Mouse (Mus musculus) brain, adult 10 weeks (tissue): ENCODE measurements around the gene Gga3. TPM values are rescaled to one million over a fixed set of nuclear protein-coding genes. Genes with fewer than 3 reads are reported as not detected.

ENCODE experiments used
- polyA plus RNA-seq: library from polyadenylated mRNA; stranded (reverse); fragments of 350-450 nt; fragmentation: Illumina TruSeq; extraction: RNeasy Lipid Tissue Mini Kit (QIAGEN cat#74804); gene quantifications from one replicate; pipeline ENCODE4 v1.2.3, GENCODE M21; 2015; ENCODE audit warnings: low read depth, low replicate concordance

Gga3 gene
- 44.8 TPM for polyA plus RNA-seq

DNA sequence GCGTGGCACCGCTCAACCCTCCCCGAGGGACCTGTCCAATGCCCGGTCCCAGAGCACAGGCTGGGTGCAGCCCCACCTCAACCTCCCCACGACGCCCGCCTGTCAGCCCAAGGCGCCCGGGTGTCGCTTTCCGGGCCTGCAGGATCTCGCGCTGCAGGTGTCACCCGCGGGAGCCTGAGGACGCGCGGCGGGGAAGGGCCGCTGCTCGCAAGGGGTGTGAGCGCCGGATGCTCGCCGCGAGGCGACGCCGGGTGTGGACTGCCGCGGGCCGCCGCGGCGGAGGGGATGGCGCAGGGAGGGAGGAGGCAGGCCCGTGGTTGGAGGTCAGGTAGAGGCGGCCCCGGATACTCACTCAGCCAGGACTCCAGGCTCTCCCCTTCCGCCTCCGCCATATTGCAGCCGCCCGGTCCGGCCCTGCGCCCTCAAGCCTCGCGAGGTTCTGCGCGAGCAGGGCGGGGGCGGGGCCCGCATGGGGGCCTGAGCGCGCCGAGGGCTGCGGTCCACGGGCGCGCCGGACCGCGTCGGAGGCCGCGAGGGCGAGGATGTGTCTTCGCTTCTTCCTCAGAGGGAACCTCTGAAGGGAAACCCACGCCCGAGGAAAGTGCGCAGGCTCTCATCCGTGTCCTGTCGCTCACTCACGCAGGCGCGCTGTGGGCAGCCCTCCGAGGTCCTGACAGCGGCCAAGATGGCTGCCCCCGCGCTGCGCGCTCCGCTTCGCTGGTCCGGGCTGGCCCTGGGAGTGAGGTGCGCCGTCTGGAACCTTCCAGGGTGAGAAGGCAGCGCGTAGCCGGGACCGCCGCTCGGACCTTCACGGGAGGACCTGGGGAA is at the start of gene Gga3, which contains the start of gene Mrps7:
Gga3 (minus strand) TSS at position 576 of the 828 bp plus-strand sequence.
Mrps7 (plus strand) TSS at position 450 of the 828 bp plus-strand sequence.

GRCm38 (mm10) chr11:115627705-115628464 is 24.0 kb upstream of the Gga3 start, which contains the start of gene Slc25a19:
TSS of gene Slc25a19 (minus strand) at chr11:115628295.

DNA sequence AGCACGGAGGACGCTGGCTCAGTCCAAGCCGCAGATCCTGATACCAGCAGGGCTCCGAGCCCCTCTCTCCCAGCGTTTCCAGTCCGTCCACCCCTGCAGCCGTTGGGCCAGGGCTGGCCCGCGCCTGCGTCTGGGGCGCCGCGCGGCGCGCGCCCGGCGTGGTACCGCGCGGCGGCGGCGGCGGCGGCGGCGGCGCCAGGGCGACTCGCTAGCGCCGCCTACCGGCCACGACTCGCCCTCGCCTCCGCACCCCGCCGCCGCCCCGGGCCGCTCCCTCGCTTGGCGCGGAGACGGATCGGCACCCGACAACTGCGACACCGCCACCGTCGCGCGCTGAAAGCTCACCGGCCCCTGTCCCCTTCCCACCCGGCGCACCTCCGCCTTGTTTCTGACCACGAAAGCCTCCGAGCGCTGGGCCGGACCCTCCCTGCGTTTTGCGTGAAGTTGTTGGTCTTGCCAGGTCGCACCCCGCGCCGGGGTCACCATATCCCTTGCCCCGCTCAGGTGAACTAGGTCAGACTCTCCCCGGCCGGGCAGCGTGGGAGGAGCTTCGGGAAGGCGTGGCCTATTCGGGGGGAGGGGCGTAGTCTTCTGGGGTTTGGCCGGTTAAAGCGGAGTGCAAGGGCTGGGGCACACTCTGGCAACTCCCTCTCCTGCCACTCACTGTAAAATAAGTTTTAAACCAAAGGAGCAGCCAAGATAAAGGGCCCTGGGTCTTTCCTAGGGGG is 8.7 kb upstream of the Gga3 start, which contains the start of gene Mif4gd:
Mif4gd (minus strand) TSS at position 560 of the 728 bp plus-strand sequence.

DNA sequence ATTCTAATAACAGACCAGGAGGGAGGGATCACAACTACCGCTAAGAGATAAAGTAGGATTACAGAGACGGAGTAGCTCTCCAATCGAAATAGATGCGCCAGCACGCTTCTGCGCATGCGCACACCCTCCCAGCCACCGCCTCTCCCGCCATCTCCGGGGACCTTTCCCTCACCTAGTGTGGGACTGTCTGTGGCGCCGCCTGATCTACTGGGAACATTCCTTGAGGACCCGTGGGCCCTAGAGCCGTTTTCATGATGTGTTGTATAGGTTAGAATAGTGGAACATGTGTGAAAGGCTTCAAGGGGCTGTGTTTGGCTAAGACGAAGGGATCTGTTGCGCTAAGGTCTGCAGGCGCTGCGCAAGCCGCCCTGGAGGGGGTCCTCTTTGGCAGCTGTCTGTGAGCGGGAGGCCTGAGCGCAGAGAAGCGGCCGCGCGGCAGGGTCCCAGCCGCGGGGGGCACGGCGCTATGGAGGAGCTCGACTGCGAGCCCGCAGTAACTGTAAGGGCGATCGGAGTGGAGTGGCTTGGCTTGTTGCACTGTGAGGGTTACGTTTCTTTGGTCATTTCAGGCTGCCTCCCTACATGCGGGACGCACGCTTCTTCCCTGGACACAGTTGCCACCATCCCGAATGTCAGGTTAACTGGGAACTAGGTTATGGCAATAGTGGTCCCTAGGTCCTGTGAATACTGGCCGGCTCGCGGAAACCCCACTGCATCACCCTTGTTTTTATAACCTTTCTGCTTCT is 39.6 kb downstream of the Gga3 start, which contains the start of gene Nup85:
Nup85 (plus strand) TSS at position 371 of the 746 bp plus-strand sequence.

DNA sequence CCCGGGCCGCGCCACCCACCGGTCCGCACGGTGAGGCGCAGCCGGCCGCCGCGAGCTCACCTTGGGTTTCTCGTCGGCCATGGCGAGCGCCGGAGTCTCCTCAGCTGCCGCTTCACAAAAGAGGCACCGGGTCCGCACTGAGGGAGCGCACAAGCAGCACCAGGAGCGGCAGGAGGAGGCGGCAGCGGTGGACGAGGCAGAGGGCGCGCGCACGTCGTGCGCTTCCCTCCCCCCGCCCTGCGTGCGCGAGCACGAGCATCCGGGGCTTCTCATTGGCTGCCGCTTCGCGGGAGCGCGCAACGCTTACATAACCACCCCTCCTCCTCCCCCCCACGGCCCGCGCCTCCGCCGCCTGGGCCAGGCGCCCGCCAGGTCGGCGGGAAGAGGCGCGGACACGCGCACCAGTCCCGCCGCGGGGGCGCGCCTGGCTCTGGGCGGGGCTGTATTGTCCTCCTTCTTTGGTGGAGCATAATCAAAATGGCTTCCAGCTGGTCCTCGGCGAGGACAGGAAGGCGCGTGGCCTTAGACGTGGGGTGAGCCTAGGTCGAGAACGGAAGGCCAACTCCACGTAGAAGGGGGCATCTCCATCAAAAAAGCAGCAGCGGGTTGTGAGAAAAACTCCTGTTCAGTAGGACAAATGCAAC is 67.7 kb downstream of the Gga3 start, which contains the start of gene Sumo2:
Sumo2 (minus strand) TSS at position 239 of the 644 bp plus-strand sequence.

Other genes starting within 250 kb of the Gga3 start
- 75.8 TPM for gene Hid1, start 236.3 kb downstream of the Gga3 start, polyA plus RNA-seq
- gene Cdr2l, start 222.1 kb downstream of the Gga3 start, polyA plus RNA-seq = 13.6 TPM
- gene Mrpl58, start 200.3 kb downstream of the Gga3 start, polyA plus RNA-seq = 127 TPM
- 1,061 TPM for gene Atp5h, start 184.1 kb downstream of the Gga3 start, polyA plus RNA-seq
- 73.5 TPM for gene Kctd2, start 183.9 kb downstream of the Gga3 start, polyA plus RNA-seq
- gene Trim80, start 163.5 kb downstream of the Gga3 start, polyA plus RNA-seq = not detected
- gene Slc16a5, start 141.6 kb downstream of the Gga3 start, polyA plus RNA-seq = not detected
- gene Armc7, start 128.4 kb downstream of the Gga3 start, polyA plus RNA-seq = 9.9 TPM
- 93.6 TPM for gene Nt5c, start 112.2 kb downstream of the Gga3 start, polyA plus RNA-seq
- 108 TPM for gene Jpt1, start 89.7 kb downstream of the Gga3 start, polyA plus RNA-seq
- 430 TPM for gene Sumo2, start 67.8 kb downstream of the Gga3 start, polyA plus RNA-seq
- gene Nup85, start 39.6 kb downstream of the Gga3 start, polyA plus RNA-seq = 49.1 TPM
- gene Mrps7, start 126 bp downstream of the Gga3 start, polyA plus RNA-seq = 69.8 TPM
- gene Mif4gd, start 8.9 kb upstream of the Gga3 start, polyA plus RNA-seq = 27.5 TPM
- 64.2 TPM for gene Slc25a19, start 24.2 kb upstream of the Gga3 start, polyA plus RNA-seq
- 134 TPM for gene Grb2, start 104.5 kb upstream of the Gga3 start, polyA plus RNA-seq
- 27.0 TPM for gene Tmem94, start 161.4 kb upstream of the Gga3 start, polyA plus RNA-seq
- gene Caskin2, start 209.6 kb upstream of the Gga3 start, polyA plus RNA-seq = 13.2 TPM
- 10.9 TPM for gene Tsen54, start 210.7 kb upstream of the Gga3 start, polyA plus RNA-seq
- 5.6 TPM for gene Llgl2, start 220.0 kb upstream of the Gga3 start, polyA plus RNA-seq